Mouse (Mus musculus) hindbrain, postnatal 0 days (tissue): Measurements from ENCODE around the gene Ilvbl. TPM values are rescaled to one million over a fixed set of nuclear protein-coding genes. Genes with fewer than 3 reads are reported as not detected.

Experiments
- ATAC-seq: fragments of 200-750 bp; cut with Nextera tagmentation; 2 replicates; pipeline ENCODE4 v1.8.0; 2017; ENCODE audit warnings: mild to moderate bottlenecking, moderate TSS enrichment, moderate library complexity
- DNase-seq: peaks from one replicate; pipeline ENCODE4 v3.0.0-alpha.2; 2015; ENCODE audit warnings: low spot score
- H3K27ac ChIP-seq: fragments of 300-500 bp; sonication (generic); 2 replicates; pipeline ENCODE4 v1.5.1; 2014; ENCODE audit warnings: mild to moderate bottlenecking
- H3K27me3 ChIP-seq: fragments of 300-500 bp; sonication (generic); 2 replicates; pipeline ENCODE4 v1.6.1; 2014; ENCODE audit warnings: low read length, mixed read lengths; ENCODE audit not compliant: insufficient read depth
- H3K36me3 ChIP-seq: fragments of 300-500 bp; sonication (generic); 2 replicates; pipeline ENCODE4 v1.6.1; 2014; ENCODE audit warnings: low read length, mixed read lengths; ENCODE audit not compliant: insufficient read depth
- H3K4me1 ChIP-seq: fragments of 300-500 bp; sonication (generic); 2 replicates; pipeline ENCODE4 v1.6.1; 2014; ENCODE audit warnings: antibody characterized with exemption, low read length, mixed read lengths; ENCODE audit not compliant: insufficient read depth
- H3K4me2 ChIP-seq: fragments of 300-500 bp; sonication (generic); 2 replicates; pipeline ENCODE4 v1.6.1; 2014; ENCODE audit warnings: low read depth, mild to moderate bottlenecking, low read length, moderate library complexity, mixed read lengths
- H3K4me3 ChIP-seq: fragments of 300-500 bp; sonication (generic); 2 replicates; pipeline ENCODE4 v1.5.1; 2014; ENCODE audit warnings: low read length
- H3K9ac ChIP-seq: fragments of 300-500 bp; sonication (generic); replicated peaks from 2 replicates; pipeline ENCODE4 v1.6.1; 2014; ENCODE audit warnings: mild to moderate bottlenecking, low read length, moderate library complexity, mixed read lengths
- H3K9me3 ChIP-seq: fragments of 300-500 bp; sonication (generic); 2 replicates; pipeline ENCODE4 v1.6.1; 2016; ENCODE audit warnings: low read length, mixed read lengths
- CTCF ChIP-seq: IDR thresholded peaks from 2 replicates; pipeline ENCODE4 v1.5.1; 2016; ENCODE audit warnings: antibody characterized with exemption, control low read depth, low read depth
- WGBS: fragments of 180-500 bp; shearing (Covaris S2); extraction: QIAGEN DNeasy Blood & Tissue Kit; methylation state at CpG from one replicate; pipeline ENCODE4 v1.1.7; 2014; 5-methylcytosine and 5-hydroxymethylcytosine counted together
- polyA plus RNA-seq: library from polyadenylated mRNA; unstranded; fragments of >200 nt; fragmentation: Nextera tagmentation; extraction: Ambion mirVana; gene quantifications from 2 replicates; pipeline ENCODE4 v1.2.1, GENCODE M21; 2015
- total RNA-seq: library from RNA; depleted of rRNA; stranded (reverse); fragments of >200 nt; gene quantifications from 2 replicates; pipeline ENCODE4 v1.2.3, GENCODE M21; 2014

Gene Ilvbl
- total and polyA plus RNA-seq, 2 experiments from 2014 or later = 59.1 to 83.6 TPM

DNA sequence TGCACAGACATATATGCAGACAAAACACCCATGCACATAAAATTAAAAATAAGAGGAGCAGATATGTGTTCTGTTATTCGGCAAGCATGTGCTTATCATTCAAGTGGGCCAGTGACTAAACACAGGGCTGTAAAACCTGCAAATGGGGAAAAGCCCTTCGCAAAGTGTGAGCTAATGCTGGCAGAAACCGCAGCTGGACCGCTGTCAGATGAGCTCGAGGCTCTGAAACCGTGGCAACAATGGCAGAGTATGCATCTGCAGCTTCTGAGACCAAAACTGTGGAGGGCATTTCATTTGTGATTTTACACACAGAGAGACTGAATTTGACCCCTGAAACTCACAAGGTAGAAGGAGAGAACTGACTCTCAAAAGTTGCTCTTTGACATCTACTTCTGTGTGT is 3.7 kb upstream of the Ilvbl start:
- no peak for ATAC-seq
- WGBS = 52% methylated on average over 6 of the region's 6 CpGs
- TF ChIP-seq CTCF = no peak
- no peak overlapping the region for H3K4me2 ChIP-seq
- peak; percentile 12 for DNase-seq
- no peaks in the 10 kb centered on the region for H3K27me3 ChIP-seq
- no peaks in the 10 kb centered on the region for H3K4me1 ChIP-seq
- no peak overlapping the region for H3K4me3 ChIP-seq
- H3K9me3 ChIP-seq = no peaks in the 10 kb centered on the region
- H3K36me3 ChIP-seq = no peaks in the 10 kb centered on the region
- no peak overlapping the region for H3K9ac ChIP-seq
- H3K27ac ChIP-seq = no peak overlapping the region

DNA sequence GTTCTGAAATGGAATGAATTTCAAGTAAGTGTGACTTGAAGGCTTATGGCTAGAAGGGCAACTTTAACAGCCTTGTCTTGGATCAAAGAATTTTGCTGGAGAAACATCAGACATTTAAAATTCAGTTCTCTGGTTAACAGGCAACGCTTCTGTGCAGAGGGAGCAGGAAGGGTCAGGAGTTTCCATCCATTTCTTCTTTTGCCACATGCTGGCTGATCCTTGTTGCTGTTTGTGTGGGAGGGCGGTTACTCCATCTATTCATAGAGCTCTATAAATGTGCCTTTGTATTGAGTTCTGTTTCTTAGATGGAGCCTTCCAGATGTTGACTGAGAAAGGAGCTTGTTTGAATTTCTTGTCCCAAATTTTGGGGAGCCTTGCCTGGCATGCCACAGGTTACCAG is 3.2 kb upstream of the Ilvbl start:
- Histone ChIP-seq H3K4me2 (no peak overlapping the region), H3K4me3 (no peak overlapping the region), H3K36me3 (no peaks in the 10 kb centered on the region), H3K9me3 (no peaks in the 10 kb centered on the region), H3K9ac (no peak overlapping the region), H3K27me3 (no peaks in the 10 kb centered on the region), H3K27ac (0 out of 2 replicates have a peak overlapping the region, but pooled peaks have one; percentile 8), H3K4me1 (peaks cover 3% of the 10 kb centered on the region)
- 48% methylated on average over 2 of the region's 2 CpGs for WGBS
- TF ChIP-seq CTCF = no peak
- ATAC-seq (no peak), DNase-seq (no peak)

DNA sequence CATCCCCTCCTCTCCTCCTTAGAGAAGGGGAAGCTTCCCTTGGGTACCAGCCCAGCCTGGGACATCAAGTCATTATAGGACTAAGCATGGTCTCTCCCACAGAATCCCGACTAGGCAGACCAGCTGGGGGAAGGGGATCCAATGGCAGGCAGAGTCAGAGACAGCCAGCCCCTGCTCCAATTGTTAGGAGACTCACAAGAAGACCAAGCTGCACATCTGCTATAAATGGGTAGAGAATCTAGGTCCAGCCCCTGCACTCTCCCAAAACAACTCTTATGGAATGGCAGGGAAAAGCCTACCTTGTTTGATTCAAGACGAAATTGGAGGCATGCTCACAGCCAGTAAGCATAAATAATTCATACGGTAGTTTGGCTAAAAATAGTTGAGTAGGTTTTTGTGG is 920 bp upstream of the Ilvbl start:
- Histone ChIP-seq H3K4me2 (no peak overlapping the region), H3K4me1 (peaks cover 6% of the 10 kb centered on the region), H3K27me3 (no peaks in the 10 kb centered on the region), H3K36me3 (no peaks in the 10 kb centered on the region), H3K4me3 (no peak overlapping the region), H3K27ac (0 out of 2 replicates have a peak overlapping the region, but pooled peaks have one; percentile 90), H3K9ac (no peak overlapping the region), H3K9me3 (no peaks in the 10 kb centered on the region)
- 72% methylated on average over 3 of the region's 3 CpGs for WGBS
- ATAC-seq (no peak), DNase-seq (no peak)
- no peak for TF ChIP-seq CTCF

DNA sequence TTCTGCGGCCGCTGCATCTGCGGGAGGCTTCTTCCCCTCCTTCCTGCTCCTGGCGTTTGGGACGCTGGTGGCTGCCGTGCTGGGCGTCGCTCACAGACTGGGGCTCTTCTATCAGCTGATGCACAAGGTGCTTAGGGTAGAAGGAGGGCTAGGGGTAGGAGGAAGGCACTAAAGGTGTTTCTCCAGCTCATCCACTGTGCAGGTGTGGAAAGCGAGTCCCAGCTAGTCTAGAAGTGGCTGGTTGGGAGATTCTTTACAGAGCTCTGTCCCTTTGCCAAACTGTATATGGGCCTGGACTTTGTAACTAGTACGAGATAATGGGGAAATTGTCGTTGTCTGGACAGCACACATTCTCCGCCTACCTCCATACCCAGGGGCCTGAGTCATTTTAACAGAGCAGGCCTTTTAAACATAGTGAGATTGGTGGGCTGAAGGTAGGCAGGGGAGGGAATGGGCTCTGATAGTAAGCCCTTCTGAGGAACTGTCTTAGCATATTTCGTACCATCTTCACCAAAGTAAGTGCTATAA is 1.0 kb downstream of the Ilvbl start:
- H3K9me3 ChIP-seq = no peaks in the 10 kb centered on the region
- peak overlapping the region; percentile 63 for H3K9ac ChIP-seq
- peaks cover 12% of the 10 kb centered on the region; the same call in 1 of the 2 replicates for H3K36me3 ChIP-seq
- DNase-seq (no peak), ATAC-seq (peak; percentile 27)
- peak overlapping the region; percentile 85 for H3K4me2 ChIP-seq
- no peak for TF ChIP-seq CTCF
- H3K4me1 ChIP-seq = peaks cover 6% of the 10 kb centered on the region
- peak overlapping the region; percentile 59 for H3K4me3 ChIP-seq
- peak overlapping the region; percentile 90 for H3K27ac ChIP-seq
- H3K27me3 ChIP-seq = no peaks in the 10 kb centered on the region
- 13% methylated on average over 13 of the region's 13 CpGs for WGBS

DNA sequence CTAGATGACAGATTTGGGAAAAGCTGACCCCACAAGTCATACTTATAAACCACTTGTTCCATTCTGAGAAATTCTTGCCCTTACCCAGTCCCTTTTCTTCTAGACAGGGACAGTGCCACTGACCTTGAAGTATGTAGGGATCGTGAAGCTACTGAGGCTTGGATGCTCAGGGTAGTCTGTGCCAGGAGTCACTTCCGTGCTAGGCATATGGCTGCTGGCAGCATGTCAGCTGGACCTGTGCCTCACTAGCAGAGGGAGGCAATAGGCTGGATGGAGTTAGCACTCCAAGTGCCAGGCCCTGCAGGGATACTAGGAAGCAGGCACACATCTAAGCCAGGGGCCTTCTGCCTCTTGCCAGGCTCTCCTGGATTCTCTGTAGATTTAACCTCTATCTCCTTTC is 1.5 kb downstream of the Ilvbl start:
- peaks cover 6% of the 10 kb centered on the region for H3K4me1 ChIP-seq
- WGBS = 27% methylated on average over 2 of the region's 2 CpGs
- no peaks in the 10 kb centered on the region for H3K9me3 ChIP-seq
- DNase-seq (peak; percentile 83), ATAC-seq (no peak)
- TF ChIP-seq CTCF = no peak
- H3K27me3 ChIP-seq = no peaks in the 10 kb centered on the region
- peaks cover 16% of the 10 kb centered on the region; the same call in 1 of the 2 replicates for H3K36me3 ChIP-seq
- H3K4me2 ChIP-seq = peak overlapping the region; percentile 85
- H3K9ac ChIP-seq = 0 out of 2 replicates have a peak overlapping the region, but pooled peaks have one; percentile 9
- no peak overlapping the region for H3K4me3 ChIP-seq
- H3K27ac ChIP-seq = peak overlapping the region; percentile 90

DNA sequence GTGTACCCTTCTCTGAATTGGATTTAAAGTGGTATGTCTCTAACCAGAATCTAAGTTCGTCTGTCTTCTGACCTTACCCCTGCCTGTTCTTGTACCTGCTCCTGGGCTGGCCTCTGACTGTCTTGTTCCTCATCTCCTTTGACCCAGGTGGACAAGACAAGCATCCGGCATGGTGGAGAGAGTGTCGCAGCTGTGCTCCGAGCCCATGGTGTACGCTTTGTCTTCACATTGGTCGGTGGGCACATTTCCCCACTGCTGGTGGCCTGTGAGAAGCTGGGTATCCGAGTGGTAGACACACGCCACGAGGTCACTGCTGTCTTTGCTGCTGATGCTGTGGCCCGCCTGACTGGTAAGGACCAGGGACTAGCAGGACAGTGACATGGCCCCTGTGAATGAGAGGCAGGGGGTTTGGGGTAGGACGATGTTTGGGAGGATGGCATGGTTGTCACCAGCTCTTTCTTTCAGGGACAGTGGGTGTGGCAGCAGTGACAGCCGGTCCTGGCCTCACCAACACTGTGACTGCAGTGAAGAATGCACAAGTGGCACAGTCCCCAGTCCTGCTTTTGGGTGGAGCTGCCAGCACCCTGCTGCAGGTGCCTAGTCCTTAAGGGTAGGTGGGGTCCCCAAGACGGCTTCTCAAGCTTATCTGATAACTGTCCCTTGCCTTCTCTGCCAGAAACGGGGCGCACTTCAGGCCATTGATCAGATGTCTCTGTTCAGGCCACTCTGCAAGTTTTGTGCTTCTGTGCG is 2.5 kb downstream of the Ilvbl start:
- TF ChIP-seq CTCF = no peak
- peaks cover 21% of the 10 kb centered on the region; the same call in 1 of the 2 replicates for H3K36me3 ChIP-seq
- no peak for DNase-seq

DNA sequence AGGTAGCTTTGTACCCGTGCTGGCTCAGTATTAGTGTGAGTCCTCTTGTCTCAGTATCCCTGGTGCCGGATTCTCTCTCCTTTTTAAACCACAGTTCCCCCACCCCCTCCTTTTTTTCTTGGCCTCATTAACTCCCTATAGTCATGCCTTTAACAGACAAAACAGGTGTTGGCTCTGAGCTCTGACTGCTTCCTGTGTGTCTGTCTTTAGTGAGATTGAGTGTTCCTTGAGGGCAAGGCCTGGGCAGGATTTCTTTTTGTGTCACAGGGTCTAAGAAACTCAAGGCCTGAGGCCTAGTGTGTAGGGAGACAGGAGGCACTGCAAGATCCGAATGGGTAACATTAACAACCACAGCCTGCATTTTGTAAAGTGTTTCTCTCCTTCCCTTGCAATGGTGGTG is 4.1 kb downstream of the Ilvbl start:
- WGBS = 65% methylated on average over 3 of the region's 3 CpGs
- H3K4me2 ChIP-seq = no peak overlapping the region
- TF ChIP-seq CTCF = no peak
- H3K4me1 ChIP-seq = peaks cover 6% of the 10 kb centered on the region
- no peak for ATAC-seq
- no peak for DNase-seq
- no peak overlapping the region for H3K4me3 ChIP-seq
- no peak overlapping the region for H3K27ac ChIP-seq
- H3K9ac ChIP-seq = no peak overlapping the region
- H3K27me3 ChIP-seq = no peaks in the 10 kb centered on the region
- no peaks in the 10 kb centered on the region for H3K9me3 ChIP-seq
- H3K36me3 ChIP-seq = peaks cover 32% of the 10 kb centered on the region

More for the DNA sequence above, 2.5 kb downstream of the Ilvbl start:
- H3K4me2 ChIP-seq = no peak overlapping the region
- WGBS = 90% methylated on average over 16 of the region's 16 CpGs
- no peaks in the 10 kb centered on the region for H3K9me3 ChIP-seq
- no peak overlapping the region for H3K4me3 ChIP-seq
- no peak overlapping the region for H3K9ac ChIP-seq
- ATAC-seq = no peak
- H3K4me1 ChIP-seq = peaks cover 6% of the 10 kb centered on the region
- H3K27me3 ChIP-seq = no peaks in the 10 kb centered on the region
- no peak overlapping the region for H3K27ac ChIP-seq
